Mouse (Mus musculus) right cerebral cortex, postnatal 10 days (tissue): ENCODE measurements around the gene Olfr539.
"Not testable (repeated sequence)": the region's sequence is repeated elsewhere in the genome, so short reads cannot be mapped to it uniquely, and the experiment has no call there.

Experiments used
- DNase-seq, 2 experiments: peaks; one replicate each; pipeline ENCODE4 v3.0.0; 2021; ENCODE audit warnings: low spot score in 2 of 2

Olfr539 gene

DNA sequence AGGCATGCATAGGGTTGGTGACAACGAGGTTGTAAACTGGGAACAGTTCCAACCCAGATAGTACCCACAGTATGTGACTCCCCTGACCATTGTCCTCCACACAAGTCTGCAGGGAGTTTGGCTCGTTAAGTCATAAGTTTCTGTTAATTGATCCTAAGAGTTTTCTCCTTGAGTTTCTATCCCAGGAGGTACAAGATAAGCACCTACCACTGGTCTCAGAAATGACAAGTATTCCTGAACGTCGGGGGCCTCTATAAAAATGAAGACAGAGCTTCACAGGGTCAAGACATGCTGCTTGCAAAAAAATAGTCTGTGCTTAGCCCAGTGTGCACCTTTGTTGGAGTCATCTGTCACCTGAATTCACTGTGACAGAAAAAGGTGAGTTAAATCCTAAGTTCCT is at the start of gene Olfr539:
Gene Olfr539, plus strand, starts transcription at position 301 of the 400 bp plus-strand sequence.
- DNase-seq: no peak

DNA sequence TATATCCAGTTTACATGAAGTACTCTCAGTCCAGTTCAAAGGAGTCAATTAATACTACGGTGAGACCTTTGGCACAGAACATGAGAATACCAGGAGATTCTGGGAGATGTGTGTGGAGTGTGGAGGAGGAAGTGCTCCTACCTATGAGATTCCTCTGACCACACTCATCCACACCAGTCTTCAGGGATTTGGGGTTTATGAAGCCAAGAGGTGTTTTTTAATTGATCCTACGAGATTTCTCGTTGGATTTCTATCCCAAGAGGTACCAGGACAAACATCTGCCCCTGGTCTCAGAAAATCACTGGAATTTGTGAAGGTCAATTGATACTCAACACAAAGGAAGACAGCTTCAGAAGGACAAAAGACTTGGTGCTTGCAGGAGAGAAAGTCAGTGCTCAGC is 31.1 kb upstream of the Olfr539 start, which contains the start of gene Olfr61:
Gene Olfr61, plus strand, starts transcription at position 301 of the 400 bp plus-strand sequence.
- DNase-seq: not testable (repeated sequence)

DNA sequence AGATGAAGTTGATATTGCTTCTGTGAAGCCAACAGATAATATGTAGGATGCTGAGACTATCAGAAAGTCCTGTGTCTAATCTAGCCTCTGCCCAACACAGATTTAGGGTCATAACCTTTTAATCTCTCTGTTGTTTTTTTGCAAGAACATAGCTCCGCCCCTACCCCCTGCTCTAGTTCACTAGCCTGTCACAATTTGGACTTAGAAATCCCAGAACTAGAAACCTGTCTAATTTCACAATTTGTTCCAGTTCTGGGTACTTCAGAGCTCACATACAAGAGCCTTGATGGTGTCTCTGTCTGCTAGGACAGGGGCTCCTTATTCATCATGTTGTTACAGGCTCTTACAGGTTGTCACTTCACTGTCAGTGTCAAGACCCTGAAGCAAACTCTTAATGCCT is 29.2 kb upstream of the Olfr539 start:
- DNase-seq: no peak

DNA sequence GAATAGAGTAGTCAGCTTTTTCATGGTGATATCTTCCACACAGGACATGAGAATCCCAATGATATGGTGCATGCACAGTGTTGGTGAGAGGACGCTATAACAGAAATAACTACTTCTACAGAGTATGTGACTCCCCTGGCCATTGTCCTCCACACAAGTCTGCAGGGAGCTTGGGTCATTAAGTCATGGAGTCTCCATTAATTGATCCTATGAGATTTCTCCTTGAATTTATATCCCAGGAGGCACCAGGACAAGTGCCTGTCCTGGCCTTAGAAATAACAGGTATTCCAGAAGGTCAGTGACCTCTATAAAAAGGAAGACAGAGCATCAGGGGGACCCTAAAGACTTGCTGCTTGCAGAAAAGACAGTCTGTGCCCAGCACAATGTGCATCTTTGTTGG is 13.6 kb upstream of the Olfr539 start, which contains the start of gene Olfr53:
Gene Olfr53, plus strand, starts transcription at position 301 of the 400 bp plus-strand sequence.
- DNase-seq: no peak

DNA sequence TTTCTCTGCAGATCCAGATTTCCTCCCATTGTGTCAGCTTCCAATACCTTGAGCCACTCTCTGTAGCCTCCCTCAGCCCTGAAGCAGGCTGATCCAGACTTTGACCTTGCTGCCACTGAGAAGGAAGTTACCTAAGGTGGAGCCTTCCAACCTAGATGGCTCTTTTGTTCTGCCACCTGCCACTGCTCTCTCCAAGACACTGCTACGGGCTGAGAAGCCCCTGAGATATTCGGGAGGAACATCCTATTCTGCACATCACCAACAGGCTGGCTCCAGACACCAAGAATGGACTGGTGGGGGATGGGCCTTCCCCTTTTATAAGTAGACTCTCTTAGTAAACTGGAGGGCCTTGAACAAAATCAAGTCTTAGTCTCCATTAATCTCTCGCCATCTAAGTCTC is 11.0 kb downstream of the Olfr539 start:
- DNase-seq: not testable (repeated sequence)

DNA sequence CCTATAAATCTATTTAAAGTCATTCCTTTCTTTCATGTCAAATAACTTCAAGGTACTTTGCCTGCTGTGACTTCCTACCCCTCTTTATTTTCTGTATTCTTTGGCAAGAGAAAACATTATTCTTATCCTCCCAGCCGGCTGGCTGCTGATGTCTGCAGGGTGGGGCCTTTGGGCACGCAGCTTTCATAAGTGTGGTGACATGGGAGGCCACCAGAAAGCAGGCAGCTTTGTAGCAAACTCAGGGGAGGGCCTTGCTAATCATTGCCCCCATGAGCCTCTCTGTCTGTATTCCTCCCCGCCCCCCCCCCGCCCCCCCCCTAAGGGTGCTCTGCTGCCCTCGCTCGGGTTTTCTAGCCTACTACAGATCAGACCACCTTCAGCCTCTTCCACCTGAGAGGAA is 16.1 kb downstream of the Olfr539 start:
- no peak for DNase-seq

DNA sequence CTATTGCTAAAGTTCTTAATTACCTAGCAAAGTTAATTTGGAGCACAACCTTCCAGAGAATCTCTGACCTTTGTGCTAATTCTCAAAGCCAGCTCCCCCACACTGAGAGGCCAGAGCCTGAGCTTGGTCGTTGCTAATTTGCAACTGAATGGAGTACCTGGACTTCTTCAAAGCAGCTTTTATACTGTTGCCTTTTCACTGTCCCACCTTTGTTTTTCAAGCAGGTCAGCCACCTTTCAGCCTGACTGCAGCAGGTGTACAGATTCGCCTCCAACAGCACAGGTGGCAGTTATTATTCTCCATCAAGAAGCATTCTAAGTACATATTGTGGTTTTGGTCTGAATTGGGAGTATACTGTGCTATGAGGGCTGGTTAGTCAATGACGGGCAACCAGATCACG is 19.9 kb downstream of the Olfr539 start:
- DNase-seq: not testable (repeated sequence)

DNA sequence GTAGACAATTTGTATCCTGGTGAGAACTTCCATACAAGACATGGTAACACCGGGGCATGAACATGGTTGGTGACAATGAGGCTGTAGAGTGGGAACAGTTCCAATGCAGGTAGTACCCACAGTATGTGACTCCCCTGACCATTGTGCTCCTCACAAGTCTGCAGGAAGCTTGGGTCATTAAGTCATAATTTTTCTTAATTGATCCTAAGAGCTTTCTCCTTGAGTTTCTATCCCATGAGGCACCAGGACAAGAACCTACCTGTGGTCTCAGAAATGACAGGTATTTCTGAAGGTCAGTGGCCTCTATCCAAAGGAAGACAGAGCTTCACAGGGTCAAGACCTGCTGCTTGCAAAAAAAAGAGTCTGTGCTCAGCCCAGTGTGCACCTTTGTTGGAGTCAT is 21.9 kb downstream of the Olfr539 start, which contains the start of gene Olfr45:
Gene Olfr45, plus strand, starts transcription at position 301 of the 400 bp plus-strand sequence.
- no peak for DNase-seq

DNA sequence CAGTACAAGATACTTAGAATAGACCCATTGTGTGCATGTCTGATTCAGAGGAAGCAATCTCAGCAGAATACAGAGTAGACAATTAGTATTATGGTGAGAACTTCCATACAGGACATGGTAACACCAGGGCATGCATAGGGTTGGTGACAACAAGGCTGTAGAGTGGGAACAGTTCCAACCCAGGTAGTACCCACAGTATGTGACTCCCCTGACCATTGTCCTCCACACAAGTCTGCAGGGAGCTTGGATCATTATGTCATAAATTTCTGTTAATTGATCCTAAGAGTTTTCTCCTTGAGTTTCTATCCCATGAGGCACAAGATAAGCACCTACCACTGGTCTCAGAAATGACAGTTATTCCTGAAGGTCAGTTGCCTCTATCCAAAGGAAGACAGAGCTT is 37.2 kb downstream of the Olfr539 start, which contains the start of gene Olfr541:
Gene Olfr541, plus strand, starts transcription at position 301 of the 400 bp plus-strand sequence.
- no peak for DNase-seq

DNA sequence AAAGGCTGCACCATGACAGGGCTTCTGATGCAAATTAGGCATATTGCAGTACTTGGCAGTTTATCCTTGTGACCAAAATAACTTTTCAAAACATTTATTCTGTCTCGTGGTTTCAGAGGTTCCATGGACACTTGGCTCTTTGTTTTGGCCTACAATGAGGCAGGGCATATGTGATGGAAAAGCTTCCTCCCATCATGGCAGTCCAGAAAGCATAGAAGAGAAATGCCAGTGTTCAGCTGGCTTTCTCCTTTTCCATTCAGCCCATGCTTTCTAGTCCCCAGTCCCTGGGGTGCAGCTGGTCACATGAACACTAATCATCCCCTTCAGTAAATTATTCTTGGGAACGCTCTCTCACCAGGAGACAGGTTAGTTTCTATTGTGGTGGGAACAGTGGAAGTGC is 46.6 kb downstream of the Olfr539 start:
- DNase-seq: no peak

DNA sequence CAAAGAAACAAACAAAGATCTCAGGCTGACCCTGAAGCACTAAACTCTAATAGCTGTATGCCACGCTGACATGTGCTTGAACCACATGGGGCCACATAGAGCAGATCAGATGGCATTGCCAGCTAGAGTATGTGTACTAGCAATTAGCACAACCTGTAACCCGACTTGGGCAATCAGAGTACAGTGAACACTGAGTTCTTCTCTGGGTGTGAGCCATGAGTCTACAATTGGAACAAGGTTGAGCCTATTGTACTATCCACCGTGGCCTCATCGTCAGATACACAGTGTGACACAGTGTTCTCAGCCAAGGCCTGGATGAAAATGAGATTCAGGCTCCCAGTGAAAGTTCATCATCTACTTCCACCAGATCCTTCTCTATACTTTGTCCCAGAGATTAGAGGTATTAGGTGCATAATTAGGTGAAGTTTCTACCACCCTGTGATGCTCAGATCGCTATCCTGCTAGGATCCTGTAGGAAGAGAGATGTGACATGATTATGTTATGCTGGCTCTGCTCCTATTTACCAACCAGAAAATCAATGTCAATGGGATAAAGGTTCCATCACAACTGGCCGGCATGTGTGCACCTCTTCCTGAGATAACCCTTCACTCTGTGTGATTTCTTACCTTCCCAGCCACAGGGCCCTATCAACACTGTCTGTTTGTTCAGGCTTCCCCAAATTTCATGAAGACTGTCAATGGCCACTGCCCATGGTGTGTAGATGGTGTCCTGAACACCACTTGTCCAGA is 48.0 kb downstream of the Olfr539 start:
- no peak for DNase-seq

DNA sequence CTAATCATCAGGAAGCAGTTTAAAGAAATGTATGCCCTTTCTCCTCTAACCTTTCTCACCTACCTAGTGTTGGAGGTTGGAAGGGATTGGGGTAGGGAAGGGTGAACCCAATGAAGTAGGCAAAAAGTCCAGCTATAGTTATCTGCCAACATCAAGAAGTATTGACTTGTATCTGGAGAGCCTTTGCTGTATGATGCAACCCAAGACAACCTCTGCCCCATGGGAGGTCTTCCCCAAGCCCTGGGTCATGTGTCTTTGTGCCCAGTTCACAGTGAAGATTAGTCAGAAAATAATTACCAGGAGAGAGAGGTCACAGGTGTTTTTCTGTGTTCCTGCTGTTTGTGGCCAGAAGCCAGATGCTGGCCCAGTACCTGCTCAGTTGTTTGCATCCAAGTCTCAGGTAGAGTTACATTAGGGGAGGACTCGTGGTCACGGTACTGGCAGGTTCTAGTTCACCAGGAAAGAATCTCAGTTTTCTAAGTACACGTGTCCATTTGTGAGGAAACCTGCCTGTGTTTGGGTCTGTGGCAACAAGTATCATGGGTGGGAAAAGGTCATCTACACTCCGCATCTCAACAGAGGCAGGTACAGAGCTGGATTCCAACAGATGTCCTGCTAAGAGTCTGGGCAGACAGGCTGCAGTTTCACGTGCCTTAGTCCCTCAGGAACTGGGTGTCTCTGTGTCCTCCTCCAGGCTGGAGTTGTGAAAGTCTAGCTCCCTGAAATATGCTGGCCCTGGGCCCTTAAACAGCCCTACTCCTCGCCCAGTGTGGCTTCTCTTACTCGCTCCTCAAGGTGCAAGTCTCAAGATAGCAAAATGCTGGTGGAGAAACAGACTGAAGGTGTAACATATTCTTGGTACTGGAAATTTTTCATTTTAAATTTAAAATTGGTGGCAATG is 57.7 kb downstream of the Olfr539 start:
- no peak for DNase-seq

DNA sequence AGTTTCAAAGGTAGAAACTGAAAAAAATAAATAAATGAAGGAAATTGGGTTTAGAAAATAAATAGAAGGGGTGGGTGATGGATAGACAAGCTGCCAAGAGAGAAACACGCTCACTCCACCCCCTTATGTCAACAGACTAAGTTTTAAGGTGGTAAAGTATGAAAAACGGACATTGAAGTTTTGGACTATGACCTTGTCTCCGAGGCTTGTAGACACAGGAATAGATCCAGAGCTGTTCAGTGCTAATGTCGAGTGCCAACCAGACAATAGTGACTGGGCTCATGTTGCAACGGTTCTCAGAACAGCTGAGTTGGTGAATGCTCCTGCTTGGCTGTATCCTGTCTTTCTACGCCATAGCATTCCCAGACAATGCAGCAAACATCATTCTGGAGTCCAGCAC is 61.4 kb downstream of the Olfr539 start:
- DNase-seq: no peak

DNA sequence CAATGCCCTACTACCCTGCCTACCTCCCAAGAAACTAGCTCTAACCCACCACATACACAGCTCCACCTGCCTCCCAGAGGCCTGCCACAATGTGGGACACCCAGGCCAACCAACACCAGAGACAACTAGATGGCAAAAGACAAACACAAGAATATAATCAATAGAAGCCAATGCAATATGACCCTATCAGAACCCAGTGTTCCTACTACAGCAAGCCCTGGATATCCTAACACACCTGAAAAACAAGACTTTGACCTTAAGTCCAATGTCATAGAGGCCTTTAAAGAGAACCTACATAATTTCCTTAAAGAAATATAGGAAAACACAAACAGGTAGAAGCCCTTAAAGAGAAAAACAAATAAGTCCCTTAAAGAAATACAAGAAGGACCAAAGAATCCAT is 65.8 kb downstream of the Olfr539 start:
- no peak for DNase-seq
